Mouse (Mus musculus): ENCODE measurements at regions not wholly inside any gene's neighbourhood (a gene's known extent, or its start where the extent isn't known, plus 50 kb on each side); places are given as distances from the start of the nearest gene placed in this dataset.

DNA sequence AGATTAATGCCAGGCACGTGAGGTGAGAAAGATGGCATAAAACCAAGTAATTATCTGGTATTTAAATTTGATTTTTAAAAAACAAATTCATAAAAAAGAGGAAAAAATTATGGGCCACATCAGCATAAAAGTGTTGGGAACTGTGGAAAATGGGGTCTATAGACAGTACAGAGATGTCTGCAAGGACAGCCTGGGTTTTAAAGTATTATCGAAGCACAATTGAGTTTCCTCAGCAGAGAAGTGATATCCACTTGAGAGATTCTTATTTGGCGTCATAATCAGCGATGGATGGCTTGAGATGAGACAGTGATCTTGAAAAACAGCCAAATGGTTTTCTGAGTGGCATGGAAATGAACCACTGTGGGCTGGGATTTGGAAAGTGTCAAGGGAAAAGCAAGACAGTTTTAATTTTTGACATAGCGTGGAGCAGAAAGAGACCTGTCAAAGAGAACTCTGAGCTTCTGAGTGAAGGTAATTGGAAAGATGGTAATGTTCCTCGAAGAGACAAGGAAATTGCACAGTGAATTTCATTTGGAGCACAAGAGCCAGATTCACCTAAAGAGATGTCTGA, 844.7 kb upstream of the Chrm3 start:
- Histone ChIP-seq H3K4me3 (no peak overlapping the region), H3K27me3 (ENCODE audit: control insufficient read depth, insufficient read depth, insufficient read length) (no peaks in the 10 kb centered on the region), H3K79me2 (ENCODE audit: control insufficient read depth, insufficient read depth) (no peaks in the 10 kb centered on the region), H3ac (ENCODE audit: control insufficient read depth, insufficient read length) (no peak overlapping the region), H3K36me3 (ENCODE audit: control insufficient read depth, insufficient read depth) (no peaks in the 10 kb centered on the region), H3K4me2 (ENCODE audit: low read depth) (no peak overlapping the region)
- TF ChIP-seq MYOG (IDR thresholded peaks at IDR 0.05; ENCODE audit: control insufficient read depth in 1 of 3, insufficient read depth in 1 of 3, insufficient read length in 2 of 3, low read depth in 2 of 3) (no peak), REST (IDR thresholded peaks at IDR 0.05; ENCODE audit: insufficient read depth, insufficient read length) (no peak), SRF (IDR thresholded peaks at IDR 0.05; ENCODE audit: control insufficient read depth, insufficient read length, low read depth) (no peak), MYOD1 (IDR thresholded peaks at IDR 0.05; ENCODE audit: control insufficient read depth in 1 of 3, insufficient read length in 2 of 3, low read depth in 2 of 3) (no peak), POLR2A (IDR thresholded peaks at IDR 0.05; ENCODE audit: insufficient read length, low read depth) (no peak)

DNA sequence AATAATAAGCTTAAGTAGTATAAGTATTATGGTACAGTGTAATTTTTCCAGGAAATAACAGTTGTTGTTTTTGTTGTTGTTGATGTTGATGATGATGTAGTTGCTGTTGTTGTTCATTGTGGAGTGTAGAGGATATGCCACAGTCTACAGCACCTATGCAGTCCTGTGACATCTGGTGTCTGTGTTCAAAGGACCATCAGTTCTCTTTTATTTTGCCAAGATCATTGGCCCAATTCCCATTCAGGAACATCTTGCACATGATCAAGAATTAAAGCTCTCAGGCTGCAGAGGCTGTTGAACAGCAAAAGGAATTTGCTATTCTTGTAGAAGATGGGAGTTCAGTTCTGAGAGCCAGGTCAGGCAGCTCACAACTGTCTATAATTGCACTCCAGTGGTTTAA, 841.3 kb upstream of the Chrm3 start:
- no peaks in the 10 kb centered on the region for H3K36me3 ChIP-seq (ENCODE audit: control insufficient read depth, insufficient read depth)
- no peak overlapping the region for H3K4me3 ChIP-seq
- H3K4me2 ChIP-seq (ENCODE audit: low read depth), result no peak overlapping the region
- H3K79me2 ChIP-seq (ENCODE audit: control insufficient read depth, insufficient read depth), result no peaks in the 10 kb centered on the region
- no peak for TF ChIP-seq REST (IDR thresholded peaks at IDR 0.05; ENCODE audit: insufficient read depth, insufficient read length)
- no peak for TF ChIP-seq MYOG (IDR thresholded peaks at IDR 0.05; ENCODE audit: control insufficient read depth in 1 of 3, insufficient read depth in 1 of 3, insufficient read length in 2 of 3, low read depth in 2 of 3)
- TF ChIP-seq MYOD1 (IDR thresholded peaks at IDR 0.05; ENCODE audit: control insufficient read depth in 1 of 3, insufficient read length in 2 of 3, low read depth in 2 of 3), result no peak
- TF ChIP-seq SRF (IDR thresholded peaks at IDR 0.05; ENCODE audit: control insufficient read depth, insufficient read length, low read depth), result no peak
- TF ChIP-seq E2F4 (IDR thresholded peaks at IDR 0.05; ENCODE audit: insufficient read depth), result no peak
- no peak for TF ChIP-seq TCF3 (IDR thresholded peaks at IDR 0.05; ENCODE audit: insufficient read length, low read depth)
- TF ChIP-seq USF1 (IDR thresholded peaks at IDR 0.05; ENCODE audit: low read depth), result no peak
- TF ChIP-seq MAX (IDR thresholded peaks at IDR 0.05; ENCODE audit: low read depth), result no peak
- no peak for TF ChIP-seq POLR2A (IDR thresholded peaks at IDR 0.05; ENCODE audit: insufficient read length, low read depth)
- no peak for TF ChIP-seq CEBPB (IDR thresholded peaks at IDR 0.05; ENCODE audit: insufficient read depth, poor library complexity, severe bottlenecking)
- no peak for TF ChIP-seq TCF12 (IDR thresholded peaks at IDR 0.05; ENCODE audit: insufficient read depth, poor library complexity, severe bottlenecking)
- no peak for TF ChIP-seq POLR2AphosphoS2 (IDR thresholded peaks at IDR 0.05; ENCODE audit: insufficient read length, low read depth)
- no peak overlapping the region for H3ac ChIP-seq (ENCODE audit: control insufficient read depth, insufficient read length)
- H3K27me3 ChIP-seq (ENCODE audit: control insufficient read depth, insufficient read depth, insufficient read length), result no peaks in the 10 kb centered on the region

DNA sequence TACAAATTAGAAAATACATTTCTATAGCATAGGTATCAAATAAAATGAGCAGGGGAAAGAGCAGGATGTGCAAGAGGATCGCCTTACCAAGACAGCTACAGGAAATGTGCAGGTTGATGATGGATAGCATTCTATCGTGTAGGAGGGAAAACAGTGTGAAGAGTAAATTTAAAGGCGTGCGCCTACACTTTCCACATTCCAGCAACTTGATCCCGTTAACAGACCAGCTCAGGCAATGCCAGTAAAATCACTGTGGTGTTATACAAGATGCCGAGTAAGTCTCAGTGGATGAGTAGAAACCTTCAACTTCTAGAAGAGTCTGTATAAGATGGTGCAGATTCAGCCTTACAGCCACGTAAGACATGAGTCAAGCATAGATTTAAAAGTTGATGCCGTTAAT, 831.8 kb upstream of the Chrm3 start:
- no peak overlapping the region for H3K4me3 ChIP-seq
- no peak overlapping the region for H3K4me2 ChIP-seq (ENCODE audit: low read depth)
- H3K79me2 ChIP-seq (ENCODE audit: control insufficient read depth, insufficient read depth), result no peaks in the 10 kb centered on the region
- no peak overlapping the region for H3ac ChIP-seq (ENCODE audit: control insufficient read depth, insufficient read length)
- TF ChIP-seq USF1 (IDR thresholded peaks at IDR 0.05; ENCODE audit: low read depth) (no peak), MYOD1 (IDR thresholded peaks at IDR 0.05; ENCODE audit: control insufficient read depth in 1 of 3, insufficient read length in 2 of 3, low read depth in 2 of 3) (no peak), REST (IDR thresholded peaks at IDR 0.05; ENCODE audit: insufficient read depth, insufficient read length) (no peak), TCF12 (IDR thresholded peaks at IDR 0.05; ENCODE audit: insufficient read depth, poor library complexity, severe bottlenecking) (no peak), E2F4 (IDR thresholded peaks at IDR 0.05; ENCODE audit: insufficient read depth) (no peak), POLR2AphosphoS2 (IDR thresholded peaks at IDR 0.05; ENCODE audit: insufficient read length, low read depth) (no peak), MAX (IDR thresholded peaks at IDR 0.05; ENCODE audit: low read depth) (no peak)
- no peaks in the 10 kb centered on the region for H3K36me3 ChIP-seq (ENCODE audit: control insufficient read depth, insufficient read depth)
- H3K27me3 ChIP-seq (ENCODE audit: control insufficient read depth, insufficient read depth, insufficient read length), result no peaks in the 10 kb centered on the region

DNA sequence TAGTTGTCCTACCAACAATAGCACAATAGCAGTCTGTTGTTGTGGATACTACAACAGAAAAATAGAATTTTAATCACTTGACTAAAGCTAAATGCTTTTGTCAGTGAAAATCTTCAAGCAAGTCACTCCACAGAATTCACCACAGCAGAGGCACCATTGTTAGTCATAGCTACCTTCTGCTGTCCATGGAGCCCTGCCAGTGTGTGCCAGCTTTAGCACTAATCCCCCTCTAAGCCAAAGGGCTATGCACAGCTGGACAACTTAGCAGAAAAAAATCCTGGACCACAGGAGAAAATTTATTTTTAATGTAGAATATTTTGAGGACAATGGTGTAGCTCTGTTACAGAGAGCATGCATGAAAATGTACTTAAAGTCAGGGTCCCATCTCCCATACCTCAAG, 820.5 kb upstream of the Chrm3 start:
- no peak overlapping the region for H3K4me2 ChIP-seq (ENCODE audit: low read depth)
- no peak overlapping the region for H3ac ChIP-seq (ENCODE audit: control insufficient read depth, insufficient read length)
- no peak overlapping the region for H3K4me3 ChIP-seq
- no peaks in the 10 kb centered on the region for H3K79me2 ChIP-seq (ENCODE audit: control insufficient read depth, insufficient read depth)
- no peaks in the 10 kb centered on the region for H3K27me3 ChIP-seq (ENCODE audit: control insufficient read depth, insufficient read depth, insufficient read length)
- peak in 1 of 3 experiments; percentile 15 for TF ChIP-seq MYOG (IDR thresholded peaks at IDR 0.05; ENCODE audit: control insufficient read depth in 1 of 3, insufficient read depth in 1 of 3, insufficient read length in 2 of 3, low read depth in 2 of 3)
- TF ChIP-seq REST (IDR thresholded peaks at IDR 0.05; ENCODE audit: insufficient read depth, insufficient read length), result no peak
- no peaks in the 10 kb centered on the region for H3K36me3 ChIP-seq (ENCODE audit: control insufficient read depth, insufficient read depth)

DNA sequence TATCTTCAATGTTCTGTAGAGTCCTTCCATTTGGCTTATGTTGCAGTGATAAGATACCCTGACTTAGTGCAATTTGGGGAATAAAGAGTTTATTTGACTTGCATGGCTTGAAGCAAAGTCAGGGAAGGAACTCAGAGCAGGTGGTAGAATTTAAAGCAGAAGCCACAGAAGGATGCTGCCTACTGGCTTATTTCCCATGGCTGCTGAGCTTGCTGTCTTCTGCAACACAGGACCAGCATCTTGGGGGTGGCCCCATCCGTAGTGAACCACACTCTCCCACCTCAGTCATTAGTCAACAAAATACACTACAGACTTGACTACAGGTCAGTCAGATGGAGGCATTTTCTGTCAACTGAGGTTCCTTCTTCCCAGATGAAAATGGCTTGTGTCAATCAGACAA, 819.7 kb upstream of the Chrm3 start:
- H3K4me2 ChIP-seq (ENCODE audit: low read depth), result no peak overlapping the region
- H3ac ChIP-seq (ENCODE audit: control insufficient read depth, insufficient read length), result no peak overlapping the region
- no peaks in the 10 kb centered on the region for H3K27me3 ChIP-seq (ENCODE audit: control insufficient read depth, insufficient read depth, insufficient read length)
- H3K36me3 ChIP-seq (ENCODE audit: control insufficient read depth, insufficient read depth), result no peaks in the 10 kb centered on the region
- TF ChIP-seq POLR2A (IDR thresholded peaks at IDR 0.05; ENCODE audit: insufficient read length, low read depth), result no peak
- no peak for TF ChIP-seq SRF (IDR thresholded peaks at IDR 0.05; ENCODE audit: control insufficient read depth, insufficient read length, low read depth)
- TF ChIP-seq USF1 (IDR thresholded peaks at IDR 0.05; ENCODE audit: low read depth), result no peak
- TF ChIP-seq REST (IDR thresholded peaks at IDR 0.05; ENCODE audit: insufficient read depth, insufficient read length), result no peak
- TF ChIP-seq MYOD1 (IDR thresholded peaks at IDR 0.05; ENCODE audit: control insufficient read depth in 1 of 3, insufficient read length in 2 of 3, low read depth in 2 of 3), result no peak
- no peak for TF ChIP-seq MAX (IDR thresholded peaks at IDR 0.05; ENCODE audit: low read depth)
- H3K4me3 ChIP-seq, result no peak overlapping the region
- no peaks in the 10 kb centered on the region for H3K79me2 ChIP-seq (ENCODE audit: control insufficient read depth, insufficient read depth)
